Mouse (Mus musculus): Measurements from ENCODE around the gene Gm5788. TPM values are rescaled to one million over a fixed set of nuclear protein-coding genes. Genes with fewer than 3 reads are reported as not detected.

The Gm5788 gene
- polyA plus RNA-seq, 1 experiment from 2014 or later = not detected

DNA sequence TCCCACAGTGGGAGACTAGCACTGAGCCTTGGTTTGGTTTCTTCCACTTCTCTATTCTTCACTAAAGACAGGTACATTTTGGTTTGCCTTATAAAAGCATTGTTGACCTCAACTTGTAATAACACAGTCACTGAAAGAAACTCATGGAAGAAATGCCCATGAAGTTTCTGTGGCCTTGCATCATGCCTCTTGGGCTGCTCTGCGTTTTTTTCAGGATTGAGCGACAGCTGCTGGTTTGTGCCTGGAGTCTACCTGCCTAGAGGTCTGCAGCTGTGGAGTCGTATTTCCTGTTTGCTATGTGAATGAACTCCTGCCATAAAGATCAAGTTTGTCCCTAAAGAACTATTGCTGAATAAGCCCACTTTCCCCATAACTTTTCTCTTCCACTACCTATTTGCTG, 49.4 kb downstream of the Gm5788 start:
- H3K27ac ChIP-seq (replicated peaks) = no peak overlapping the region
- ATAC-seq (ENCODE audit: low FRiP score, low read depth) = no peak
- no peaks in the 10 kb centered on the region for H3K27me3 ChIP-seq
- H3K9ac ChIP-seq (replicated peaks) = no peak overlapping the region
- no peaks in the 10 kb centered on the region for H3K9me3 ChIP-seq
- no peak overlapping the region for H3K4me2 ChIP-seq (replicated peaks)
- no peak overlapping the region for H3K4me3 ChIP-seq
- no peaks in the 10 kb centered on the region for H3K36me3 ChIP-seq
- H3K4me1 ChIP-seq = no peaks in the 10 kb centered on the region
- WGBS = 89% methylated on average over 3 of the region's 3 CpGs

Other genes with a start within 250 kb of the Gm5788 start
- gene Vipas39, start 228.5 kb upstream of the Gm5788 start, polyA plus RNA-seq (2016; fragmentation: Nextera tagmentation; extraction: Ambion mirVana) = 62.1 and 62.2 TPM in 2 replicates
- gene Ahsa1, start 228.2 kb upstream of the Gm5788 start, polyA plus RNA-seq (2016; fragmentation: Nextera tagmentation; extraction: Ambion mirVana) = 188 and 195 TPM in 2 replicates
- gene Ism2, start 195.0 kb upstream of the Gm5788 start, polyA plus RNA-seq (2016; fragmentation: Nextera tagmentation; extraction: Ambion mirVana) = 1.0 and 1.2 TPM in 2 replicates
- 54.8 and 65.2 TPM in 2 replicates for gene Sptlc2, start 106.4 kb upstream of the Gm5788 start, polyA plus RNA-seq (2016; fragmentation: Nextera tagmentation; extraction: Ambion mirVana)
- gene Slirp, start 50.8 kb upstream of the Gm5788 start, polyA plus RNA-seq (2016; fragmentation: Nextera tagmentation; extraction: Ambion mirVana) = 281 and 287 TPM in 2 replicates
- gene Alkbh1, start 50.7 kb upstream of the Gm5788 start, polyA plus RNA-seq (2016; fragmentation: Nextera tagmentation; extraction: Ambion mirVana) = 51.2 and 55.2 TPM in 2 replicates
- gene Snw1, start 22.4 kb upstream of the Gm5788 start, polyA plus RNA-seq (2016; fragmentation: Nextera tagmentation; extraction: Ambion mirVana) = 152 and 155 TPM in 2 replicates
- not detected in 2 replicates for gene Gm8300, start 19.6 kb downstream of the Gm5788 start, polyA plus RNA-seq (2016; fragmentation: Nextera tagmentation; extraction: Ambion mirVana)
- gene Oog1, start 108.0 kb downstream of the Gm5788 start, polyA plus RNA-seq (2016; fragmentation: Nextera tagmentation; extraction: Ambion mirVana) = not detected in 2 replicates
- not detected in 2 replicates for gene Gm4027, start 124.1 kb downstream of the Gm5788 start, polyA plus RNA-seq (2016; fragmentation: Nextera tagmentation; extraction: Ambion mirVana)
- not detected in 2 replicates for gene Gm16381, start 149.9 kb downstream of the Gm5788 start, polyA plus RNA-seq (2016; fragmentation: Nextera tagmentation; extraction: Ambion mirVana)

Data from midbrain, embryonic 12.5 days (tissue).